Mouse (Mus musculus) limb, embryonic 12.5 days (tissue): Measurements from ENCODE around the gene Gm15013. TPM values are rescaled to one million over a fixed set of nuclear protein-coding genes. Genes with fewer than 3 reads are reported as not detected.
A peak's percentile ranks its signal among the peaks of the same experiment; 100 is the strongest.
"Not testable (repeated sequence)": the region's sequence is repeated elsewhere in the genome, so short reads cannot be mapped to it uniquely, and the experiment has no call there.

Source experiments
- ATAC-seq: fragments of 200-750 bp; cut with Nextera tagmentation; 2 replicates; pipeline ENCODE4 v1.8.0; 2017; ENCODE audit warnings: low read depth, moderate TSS enrichment; ENCODE audit not compliant: insufficient number of reproducible peaks, insufficient read depth, low FRiP score, low TSS enrichment
- H3K27ac ChIP-seq: fragments of 300-500 bp; sonication (generic); 2 replicates; pipeline ENCODE4 v1.5.1; 2016; ENCODE audit warnings: mild to moderate bottlenecking, moderate library complexity
- H3K27me3 ChIP-seq: fragments of 300-500 bp; sonication (generic); 2 replicates; pipeline ENCODE4 v1.6.1; 2016; ENCODE audit warnings: mild to moderate bottlenecking, moderate library complexity
- H3K36me3 ChIP-seq: fragments of 300-500 bp; sonication (generic); 2 replicates; pipeline ENCODE4 v1.6.1; 2016; ENCODE audit warnings: mild to moderate bottlenecking, moderate library complexity
- H3K4me1 ChIP-seq: fragments of 300-500 bp; sonication (generic); replicated peaks from 2 replicates; pipeline ENCODE4 v1.6.1; 2016
- H3K4me2 ChIP-seq: fragments of 300-500 bp; sonication (generic); 2 replicates; pipeline ENCODE4 v1.6.1; 2016; ENCODE audit warnings: mild to moderate bottlenecking, moderate library complexity
- H3K4me3 ChIP-seq: fragments of 300-500 bp; sonication (generic); replicated peaks from 2 replicates; pipeline ENCODE4 v1.5.1; 2016; ENCODE audit warnings: mild to moderate bottlenecking
- H3K9ac ChIP-seq: fragments of 300-500 bp; sonication (generic); replicated peaks from 2 replicates; pipeline ENCODE4 v1.6.1; 2016; ENCODE audit warnings: mild to moderate bottlenecking, moderate library complexity
- H3K9me3 ChIP-seq: fragments of 300-500 bp; sonication (generic); 2 replicates; pipeline ENCODE4 v1.6.1; 2016; ENCODE audit warnings: mild to moderate bottlenecking, moderate library complexity
- WGBS: fragments of 180-500 bp; shearing (Covaris S2); methylation state at CpG from one replicate; pipeline ENCODE4 v1.1.7; 2016; 5-methylcytosine and 5-hydroxymethylcytosine counted together
- polyA plus RNA-seq: library from polyadenylated mRNA; unstranded; fragments of >200 nt; fragmentation: Nextera tagmentation; extraction: Ambion mirVana; gene quantifications from 2 replicates; pipeline ENCODE4 v1.2.1, GENCODE M21; 2016

Gm15013 gene
- 0.36 and 0.56 TPM in 2 replicates for polyA plus RNA-seq

GRCm38 (mm10) chrX:139714381-139714780 lies at the start of gene Gm15013:
TSS of gene Gm15013 (minus strand) at chrX:139714481.
- 96% methylated on average over 8 of the region's 8 CpGs for WGBS
- no peak within 1 kb of the TSS for H3K4me3 ChIP-seq
- H3K27ac ChIP-seq, result no peak within 1 kb of the TSS
- no peaks in the 10 kb centered on the region for H3K4me1 ChIP-seq
- H3K36me3 ChIP-seq, result no peaks in the 10 kb centered on the region
- no peak within 1 kb of the TSS for H3K4me2 ChIP-seq
- H3K27me3 ChIP-seq, result 0 out of 2 replicates have a peak, but pooled peaks cover 3% of the 10 kb centered on the region
- no peaks in the 10 kb centered on the region for H3K9me3 ChIP-seq
- H3K9ac ChIP-seq, result no peak within 1 kb of the TSS
- ATAC-seq, result no peak

- ATAC-seq, result no peak
- no peaks in the 10 kb centered on the region for H3K9me3 ChIP-seq
- peaks cover 3% of the 10 kb centered on the region; the same call in 1 of the 2 replicates for H3K27me3 ChIP-seq
- H3K4me3 ChIP-seq, result no peak overlapping the region
- 73% methylated on average over 2 of the region's 2 CpGs for WGBS
- H3K4me2 ChIP-seq, result no peak overlapping the region
- no peak overlapping the region for H3K27ac ChIP-seq
- H3K4me1 ChIP-seq, result no peaks in the 10 kb centered on the region
- no peak overlapping the region for H3K9ac ChIP-seq
- H3K36me3 ChIP-seq, result no peaks in the 10 kb centered on the region
These were observed 48.3 kb upstream of the Gm15013 start for GRCm38 (mm10) chrX:139762546-139762945.

GRCm38 (mm10) chrX:139758634-139759033 lies 44.4 kb upstream of the Gm15013 start:
- not testable (repeated sequence) for H3K27ac ChIP-seq, H3K4me2 ChIP-seq, H3K36me3 ChIP-seq, H3K4me3 ChIP-seq, H3K27me3 ChIP-seq, H3K9ac ChIP-seq, ATAC-seq, H3K4me1 ChIP-seq, H3K9me3 ChIP-seq
- WGBS, result 83% methylated on average over 3 of the region's 3 CpGs

- H3K27ac ChIP-seq, result no peak overlapping the region
- H3K36me3 ChIP-seq, result no peaks in the 10 kb centered on the region
- no peaks in the 10 kb centered on the region for H3K9me3 ChIP-seq
- no peak overlapping the region for H3K4me3 ChIP-seq
- no peak for ATAC-seq
- H3K4me1 ChIP-seq, result no peaks in the 10 kb centered on the region
- peaks cover 3% of the 10 kb centered on the region for H3K27me3 ChIP-seq
- no peak overlapping the region for H3K9ac ChIP-seq
- 0% methylated on average over 1 of the region's 1 CpGs for WGBS
- H3K4me2 ChIP-seq, result no peak overlapping the region
These were observed 37.6 kb upstream of the Gm15013 start for GRCm38 (mm10) chrX:139751855-139752254.

GRCm38 (mm10) chrX:139737066-139737465 lies 22.8 kb upstream of the Gm15013 start:
- no peak overlapping the region for H3K9ac ChIP-seq
- H3K4me3 ChIP-seq, result no peak overlapping the region
- H3K4me1 ChIP-seq, result no peaks in the 10 kb centered on the region
- H3K36me3 ChIP-seq, result no peaks in the 10 kb centered on the region
- no peaks in the 10 kb centered on the region for H3K9me3 ChIP-seq
- no peak overlapping the region for H3K27ac ChIP-seq
- 88% methylated on average over 5 of the region's 5 CpGs for WGBS
- ATAC-seq, result no peak
- H3K4me2 ChIP-seq, result no peak overlapping the region
- 0 out of 2 replicates have a peak, but pooled peaks cover 3% of the 10 kb centered on the region for H3K27me3 ChIP-seq

GRCm38 (mm10) chrX:139730541-139730940 lies 16.3 kb upstream of the Gm15013 start:
- 86% methylated on average over 3 of the region's 3 CpGs for WGBS
- peaks cover 5% of the 10 kb centered on the region; the same call in 1 of the 2 replicates for H3K27me3 ChIP-seq

GRCm38 (mm10) chrX:139722350-139722749 lies 8.1 kb upstream of the Gm15013 start:
- H3K4me1 ChIP-seq, result no peaks in the 10 kb centered on the region
- no peak for ATAC-seq
- H3K4me2 ChIP-seq, result no peak overlapping the region
- H3K36me3 ChIP-seq, result no peaks in the 10 kb centered on the region; the same call in 1 of the 2 replicates
- H3K9me3 ChIP-seq, result no peaks in the 10 kb centered on the region
- H3K27me3 ChIP-seq, result peaks cover 9% of the 10 kb centered on the region
- WGBS, result 91% methylated on average over 2 of the region's 2 CpGs
- no peak overlapping the region for H3K27ac ChIP-seq
- no peak overlapping the region for H3K4me3 ChIP-seq
- H3K9ac ChIP-seq, result no peak overlapping the region

More at GRCm38 (mm10) chrX:139730541-139730940, 16.3 kb upstream of the Gm15013 start:
- Histone ChIP-seq H3K4me3 (no peak overlapping the region), H3K36me3 (no peaks in the 10 kb centered on the region; the same call in 1 of the 2 replicates), H3K4me1 (no peaks in the 10 kb centered on the region), H3K9me3 (no peaks in the 10 kb centered on the region), H3K4me2 (no peak overlapping the region), H3K9ac (no peak overlapping the region), H3K27ac (no peak overlapping the region)
- ATAC-seq, result no peak

- Histone ChIP-seq H3K4me1 (no peaks in the 10 kb centered on the region), H3K27ac (0 out of 2 replicates have a peak within 1 kb of the TSS, but pooled peaks have one; percentile 17), H3K4me3 (peak within 1 kb of the TSS; percentile 51), H3K27me3 (peaks cover 20% of the 10 kb centered on the region), H3K9ac (peak within 1 kb of the TSS; percentile 57), H3K9me3 (no peaks in the 10 kb centered on the region), H3K4me2 (peak within 1 kb of the TSS; percentile 56), H3K36me3 (no peaks in the 10 kb centered on the region)
- 17% methylated on average over 43 of the region's 43 CpGs for WGBS
- ATAC-seq, result peak; percentile 99
These were observed 29.2 kb downstream of the Gm15013 start, which contains the start of gene Tbc1d8b for GRCm38 (mm10) chrX:139684775-139685695. TSS of gene Tbc1d8b (plus strand) at chrX:139684996.

GRCm38 (mm10) chrX:139684410-139684774 lies 29.9 kb downstream of the Gm15013 start:
- Histone ChIP-seq H3K27me3 (peaks cover 20% of the 10 kb centered on the region), H3K36me3 (no peaks in the 10 kb centered on the region), H3K4me3 (peak overlapping the region; percentile 51), H3K27ac (0 out of 2 replicates have a peak overlapping the region, but pooled peaks have one; percentile 17), H3K9me3 (no peaks in the 10 kb centered on the region), H3K4me2 (peak overlapping the region; percentile 52), H3K9ac (no peak overlapping the region; the same call in 1 of the 2 replicates), H3K4me1 (no peaks in the 10 kb centered on the region)
- ATAC-seq, result no peak; the same call in 1 of the 2 replicates
- 16% methylated on average over 8 of the region's 8 CpGs for WGBS

- no peak overlapping the region for H3K9ac ChIP-seq
- H3K36me3 ChIP-seq, result no peaks in the 10 kb centered on the region
- no peaks in the 10 kb centered on the region for H3K4me1 ChIP-seq
- H3K27ac ChIP-seq, result no peak overlapping the region
- no peaks in the 10 kb centered on the region for H3K27me3 ChIP-seq
- H3K9me3 ChIP-seq, result no peaks in the 10 kb centered on the region
- H3K4me3 ChIP-seq, result no peak overlapping the region
- WGBS, result 75% methylated on average over 2 of the region's 2 CpGs
- ATAC-seq, result no peak
- no peak overlapping the region for H3K4me2 ChIP-seq
These were observed 48.5 kb downstream of the Gm15013 start for GRCm38 (mm10) chrX:139665829-139666228.
